Mouse (Mus musculus): ENCODE measurements around the gene Armc8.

Armc8 gene

GRCm38 (mm10) chr9:99446259-99446658 lies 122.4 kb downstream of the Armc8 start:
- no peak for DNase-seq (ENCODE audit: low read depth)

- peak; percentile 40 for DNase-seq (ENCODE audit: low read depth)
These were observed 124.0 kb downstream of the Armc8 start for GRCm38 (mm10) chr9:99444590-99445178.

- DNase-seq (ENCODE audit: low read depth) = no peak
These were observed 126.9 kb downstream of the Armc8 start for GRCm38 (mm10) chr9:99441647-99442433.

- no peak for DNase-seq (ENCODE audit: low read depth)
These were observed 127.8 kb downstream of the Armc8 start for GRCm38 (mm10) chr9:99440941-99441340.

GRCm38 (mm10) chr9:99439064-99439463 lies 129.6 kb downstream of the Armc8 start:
- no peak for DNase-seq (ENCODE audit: low read depth)

- no peak for DNase-seq (ENCODE audit: low read depth)
These were observed 130.7 kb downstream of the Armc8 start for GRCm38 (mm10) chr9:99437781-99438565.

- DNase-seq (ENCODE audit: low read depth) = no peak
These were observed 131.5 kb downstream of the Armc8 start, which contains the start of gene Mras for GRCm38 (mm10) chr9:99437031-99437764. Gene Mras (minus strand): TSS chr9:99437381.

GRCm38 (mm10) chr9:99436182-99437030 lies 132.3 kb downstream of the Armc8 start:
- DNase-seq (ENCODE audit: low read depth) = peak; percentile 39

GRCm38 (mm10) chr9:99435619-99436181 lies 133.0 kb downstream of the Armc8 start:
- DNase-seq (ENCODE audit: low read depth) = no peak

GRCm38 (mm10) chr9:99434892-99435618 lies 133.6 kb downstream of the Armc8 start:
- DNase-seq (ENCODE audit: low read depth) = no peak

GRCm38 (mm10) chr9:99432478-99432877 lies 136.2 kb downstream of the Armc8 start:
- DNase-seq (ENCODE audit: low read depth) = no peak

- DNase-seq (ENCODE audit: low read depth) = no peak
These were observed 136.7 kb downstream of the Armc8 start for GRCm38 (mm10) chr9:99431963-99432362.

GRCm38 (mm10) chr9:99431346-99431745 lies 137.4 kb downstream of the Armc8 start:
- DNase-seq (ENCODE audit: low read depth) = no peak

GRCm38 (mm10) chr9:99430806-99431205 lies 137.9 kb downstream of the Armc8 start:
- DNase-seq (ENCODE audit: low read depth) = no peak

GRCm38 (mm10) chr9:99429845-99430244 lies 138.9 kb downstream of the Armc8 start:
- DNase-seq (ENCODE audit: low read depth) = no peak

- DNase-seq (ENCODE audit: low read depth) = no peak
These were observed 139.9 kb downstream of the Armc8 start for GRCm38 (mm10) chr9:99428601-99429331.
